Mouse (Mus musculus) kidney, embryonic 15.5 days (tissue): Measurements from ENCODE around the gene Eif4e3. TPM values are rescaled to one million over a fixed set of nuclear protein-coding genes. Genes with fewer than 3 reads are reported as not detected.
A peak's percentile ranks its signal among the peaks of the same experiment; 100 is the strongest.

ENCODE experiments used
- ATAC-seq: fragments of 200-750 bp; cut with Nextera tagmentation; replicated peaks from 2 replicates; pipeline ENCODE4 v1.8.0; 2017; ENCODE audit warnings: moderate TSS enrichment; ENCODE audit not compliant: low FRiP score
- H3K27ac ChIP-seq: fragments of 300-500 bp; sonication (generic); 2 replicates; pipeline ENCODE4 v1.5.1; 2015; ENCODE audit warnings: mild to moderate bottlenecking, inconsistent platforms
- H3K27me3 ChIP-seq: fragments of 300-500 bp; sonication (generic); 2 replicates; pipeline ENCODE4 v1.6.1; 2015; ENCODE audit warnings: inconsistent platforms
- H3K36me3 ChIP-seq: fragments of 300-500 bp; sonication (generic); 2 replicates; pipeline ENCODE4 v1.6.1; 2015; ENCODE audit warnings: inconsistent platforms
- H3K4me1 ChIP-seq: fragments of 300-500 bp; sonication (generic); 2 replicates; pipeline ENCODE4 v1.6.1; 2015; ENCODE audit warnings: inconsistent platforms
- H3K4me2 ChIP-seq: fragments of 300-500 bp; sonication (generic); 2 replicates; pipeline ENCODE4 v1.6.1; 2015; ENCODE audit warnings: moderate library complexity, mild to moderate bottlenecking, inconsistent platforms
- H3K4me3 ChIP-seq: fragments of 300-500 bp; sonication (generic); replicated peaks from 2 replicates; pipeline ENCODE4 v1.5.1; 2015; ENCODE audit warnings: mild to moderate bottlenecking, inconsistent platforms
- H3K9ac ChIP-seq: fragments of 300-500 bp; sonication (generic); 2 replicates; pipeline ENCODE4 v1.6.1; 2015; ENCODE audit warnings: mild to moderate bottlenecking, inconsistent platforms
- H3K9me3 ChIP-seq: fragments of 300-500 bp; sonication (generic); replicated peaks from 2 replicates; pipeline ENCODE4 v1.6.1; 2016; ENCODE audit warnings: inconsistent platforms
- WGBS: fragments of 180-500 bp; shearing (Covaris S2); methylation state at CpG from one replicate; pipeline ENCODE4 v1.1.7; 2015; ENCODE audit warnings: mixed read lengths; 5-methylcytosine and 5-hydroxymethylcytosine counted together
- polyA plus RNA-seq: library from polyadenylated mRNA; unstranded; fragments of >200 nt; fragmentation: Nextera tagmentation; extraction: Ambion mirVana; gene quantifications from 2 replicates; pipeline ENCODE4 v1.2.1, GENCODE M21; 2015

Eif4e3 gene
- polyA plus RNA-seq, 1 experiment from 2014 or later, result 17.6 TPM

DNA sequence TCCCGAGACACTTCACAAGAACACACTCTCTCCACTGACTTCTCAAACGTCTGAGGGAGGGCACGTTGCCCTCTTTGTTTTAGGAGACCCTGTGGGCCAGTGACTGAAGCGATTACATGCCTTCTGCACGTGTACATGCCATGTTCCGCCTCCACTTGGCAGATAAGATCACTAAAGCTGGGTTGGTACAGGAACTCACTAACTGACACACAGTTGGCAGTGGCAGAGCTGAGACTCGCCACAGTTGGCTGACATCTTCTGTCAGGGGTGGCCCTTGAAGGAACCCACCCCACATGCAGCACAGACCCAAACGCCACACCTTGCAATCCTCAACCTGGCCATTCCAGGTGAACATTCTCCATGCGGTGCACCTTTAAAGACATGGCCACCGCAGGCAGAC, 8.0 kb downstream of the Eif4e3 start:
- 85% methylated on average over 10 of the region's 10 CpGs for WGBS
- Histone ChIP-seq H3K36me3 (no peaks in the 10 kb centered on the region), H3K4me3 (no peak overlapping the region), H3K27ac (no peak overlapping the region), H3K9ac (no peak overlapping the region), H3K27me3 (no peaks in the 10 kb centered on the region), H3K9me3 (no peaks in the 10 kb centered on the region), H3K4me1 (0 out of 2 replicates have a peak, but pooled peaks cover 7% of the 10 kb centered on the region), H3K4me2 (no peak overlapping the region)
- no peak for ATAC-seq

DNA sequence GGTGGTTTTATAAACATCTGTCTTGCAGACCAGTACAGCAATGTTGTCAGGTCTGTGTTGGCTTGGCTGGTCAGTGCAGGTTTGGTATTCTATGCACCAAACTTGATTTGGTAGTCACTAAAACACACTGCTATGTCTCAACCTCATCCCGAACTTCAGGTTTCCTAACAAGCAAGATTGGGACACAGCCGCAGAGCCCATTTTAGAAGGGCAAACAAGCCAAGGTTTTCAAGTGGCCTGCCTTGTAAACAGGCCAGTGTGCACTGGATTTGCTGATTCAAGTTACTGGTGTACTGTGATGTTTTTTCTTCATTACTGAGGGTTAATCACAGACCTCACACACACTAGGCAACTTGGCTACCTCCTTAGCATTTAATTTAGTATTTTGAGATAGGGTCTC, 10.5 kb downstream of the Eif4e3 start:
- Histone ChIP-seq H3K9ac (no peak overlapping the region), H3K36me3 (no peaks in the 10 kb centered on the region), H3K4me3 (no peak overlapping the region), H3K9me3 (no peaks in the 10 kb centered on the region), H3K4me1 (0 out of 2 replicates have a peak, but pooled peaks cover 7% of the 10 kb centered on the region), H3K27ac (no peak overlapping the region), H3K27me3 (no peaks in the 10 kb centered on the region), H3K4me2 (no peak overlapping the region)
- WGBS, result 96% methylated on average over 2 of the region's 2 CpGs
- ATAC-seq, result no peak

DNA sequence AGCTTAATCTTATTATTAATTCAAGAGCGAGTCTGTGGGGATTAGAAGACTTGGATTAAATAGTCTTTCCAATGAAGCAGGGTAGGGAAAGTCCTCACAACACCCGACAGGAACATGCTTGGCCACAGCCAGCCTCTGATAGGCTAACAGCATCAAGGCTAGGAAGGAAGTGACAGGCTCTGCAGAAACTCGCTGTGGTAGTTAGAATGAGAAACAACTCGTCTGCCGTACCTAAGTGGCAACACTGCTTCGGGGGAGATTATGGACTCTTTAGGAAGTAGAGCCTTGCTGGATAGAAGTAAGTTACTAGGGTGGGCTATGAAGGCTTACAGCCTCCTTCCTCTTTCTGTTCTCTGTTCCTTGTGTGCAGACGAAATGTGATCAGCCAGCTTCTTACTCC, 11.1 kb downstream of the Eif4e3 start:
- no peaks in the 10 kb centered on the region for H3K9me3 ChIP-seq
- no peaks in the 10 kb centered on the region for H3K36me3 ChIP-seq
- H3K9ac ChIP-seq, result no peak overlapping the region
- ATAC-seq, result no peak
- no peak overlapping the region for H3K4me3 ChIP-seq
- H3K4me1 ChIP-seq, result 0 out of 2 replicates have a peak, but pooled peaks cover 3% of the 10 kb centered on the region
- no peak overlapping the region for H3K27ac ChIP-seq
- WGBS, result 54% methylated on average over 7 of the region's 7 CpGs
- no peaks in the 10 kb centered on the region for H3K27me3 ChIP-seq
- no peak overlapping the region for H3K4me2 ChIP-seq

DNA sequence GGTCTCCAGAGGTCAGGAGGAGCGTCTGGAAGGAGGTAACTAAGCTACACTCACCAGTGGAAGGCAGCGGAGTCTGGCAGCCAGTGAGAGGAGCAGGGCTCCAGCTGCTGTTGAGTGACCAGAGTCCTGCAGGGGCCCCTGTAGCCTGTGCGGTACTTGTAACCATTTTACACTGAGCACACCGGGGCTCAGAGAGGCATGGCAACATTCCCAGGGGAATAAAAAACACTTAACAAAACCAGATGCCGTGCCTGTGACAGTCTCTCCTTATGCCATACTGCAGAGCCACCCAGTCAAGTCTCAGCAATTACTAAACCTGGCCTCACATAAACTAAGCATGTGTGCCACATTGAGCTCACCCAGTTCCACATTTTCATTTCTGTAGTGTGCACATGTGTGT, 12.2 kb downstream of the Eif4e3 start:
- whole genome bisulfite sequencing, result 61% methylated on average over 5 of the region's 5 CpGs
- no peak overlapping the region for H3K4me3 ChIP-seq
- no peak for ATAC-seq

DNA sequence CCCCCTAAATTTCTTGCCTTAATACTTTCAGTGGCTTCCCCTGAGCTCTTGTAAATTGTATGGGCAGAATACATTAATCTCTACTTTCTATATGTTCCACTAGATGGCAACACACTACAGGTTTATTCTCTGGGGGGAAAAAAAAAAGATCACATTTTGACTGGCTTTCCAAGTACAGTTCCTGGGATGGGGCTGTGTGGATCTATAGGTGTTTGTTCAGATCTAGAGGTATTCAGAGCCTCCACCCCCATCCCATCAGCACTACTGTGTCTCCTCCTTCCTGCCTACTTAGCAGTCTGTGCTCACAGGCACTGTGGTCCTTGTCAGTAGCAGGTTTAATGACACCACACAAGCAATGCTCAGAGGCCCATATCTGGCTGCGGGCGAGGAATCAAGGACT, 14.2 kb downstream of the Eif4e3 start:
- H3K27ac ChIP-seq, result no peak overlapping the region
- no peak overlapping the region for H3K4me3 ChIP-seq
- no peak overlapping the region for H3K4me2 ChIP-seq
- peaks cover 3% of the 10 kb centered on the region; the same call in 1 of the 2 replicates for H3K36me3 ChIP-seq
- H3K27me3 ChIP-seq, result no peaks in the 10 kb centered on the region
- no peak overlapping the region for H3K9ac ChIP-seq
- no peaks in the 10 kb centered on the region for H3K4me1 ChIP-seq
- WGBS, result 85% methylated on average over 2 of the region's 2 CpGs
- ATAC-seq, result no peak
- H3K9me3 ChIP-seq, result no peaks in the 10 kb centered on the region

More for the DNA sequence above, 12.2 kb downstream of the Eif4e3 start:
- Histone ChIP-seq H3K27ac (no peak overlapping the region), H3K4me1 (no peaks in the 10 kb centered on the region), H3K27me3 (no peaks in the 10 kb centered on the region), H3K9me3 (no peaks in the 10 kb centered on the region), H3K9ac (no peak overlapping the region), H3K4me2 (no peak overlapping the region), H3K36me3 (no peaks in the 10 kb centered on the region)

DNA sequence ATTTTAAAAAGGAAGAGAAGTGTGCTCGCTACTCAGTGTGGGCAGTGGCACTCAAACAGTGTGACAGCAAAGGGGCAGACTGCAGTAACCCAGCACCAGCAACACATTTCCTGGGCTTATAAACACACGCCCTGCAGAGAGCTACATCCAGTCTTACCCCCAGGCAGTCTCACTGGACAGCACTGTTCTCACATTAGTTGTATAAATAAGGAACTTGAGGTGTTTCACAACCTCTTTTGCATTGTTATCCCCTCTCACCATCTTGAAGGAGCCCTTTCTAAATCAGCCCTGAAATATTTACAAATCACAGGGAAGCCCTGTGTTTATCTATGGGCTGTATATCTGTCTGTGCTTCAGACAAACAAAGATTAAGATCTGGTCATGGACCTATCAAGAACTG, 17.3 kb downstream of the Eif4e3 start:
- H3K9ac ChIP-seq, result no peak overlapping the region
- H3K9me3 ChIP-seq, result no peaks in the 10 kb centered on the region; the same call in 1 of the 2 replicates
- no peak overlapping the region for H3K4me2 ChIP-seq
- peaks cover 13% of the 10 kb centered on the region for H3K4me1 ChIP-seq
- ATAC-seq, result no peak
- H3K27ac ChIP-seq, result no peak overlapping the region
- peaks cover 9% of the 10 kb centered on the region; the same call in 1 of the 2 replicates for H3K36me3 ChIP-seq
- no peaks in the 10 kb centered on the region for H3K27me3 ChIP-seq
- H3K4me3 ChIP-seq, result no peak overlapping the region
- 64% methylated on average over 2 of the region's 2 CpGs for WGBS

DNA sequence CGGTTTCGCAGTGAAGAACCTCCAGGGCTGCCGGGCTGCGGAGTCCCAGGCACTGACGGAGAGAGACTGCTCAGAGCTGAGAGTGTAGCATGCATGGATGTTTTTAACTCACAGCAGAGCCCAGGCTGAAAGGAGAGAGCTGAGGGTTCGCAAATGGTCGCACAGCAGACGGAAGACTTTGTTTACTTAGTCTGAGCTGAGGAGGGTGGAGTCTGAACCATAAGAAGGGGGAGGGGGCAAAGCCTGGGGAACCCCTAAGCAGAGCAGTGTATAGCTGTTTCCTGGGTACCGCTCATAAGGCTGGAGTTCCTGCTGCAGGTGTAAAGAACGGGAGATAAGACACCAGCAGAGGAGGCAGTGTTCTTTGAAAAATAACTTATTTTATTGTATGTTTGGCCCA, 20.2 kb downstream of the Eif4e3 start:
- no peak overlapping the region for H3K4me2 ChIP-seq
- H3K9me3 ChIP-seq, result no peaks in the 10 kb centered on the region; the same call in 1 of the 2 replicates
- peaks cover 23% of the 10 kb centered on the region for H3K4me1 ChIP-seq
- H3K27ac ChIP-seq, result no peak overlapping the region
- no peak overlapping the region for H3K9ac ChIP-seq
- H3K27me3 ChIP-seq, result no peaks in the 10 kb centered on the region
- 42% methylated on average over 10 of the region's 10 CpGs for WGBS
- peaks cover 9% of the 10 kb centered on the region; the same call in 1 of the 2 replicates for H3K36me3 ChIP-seq
- ATAC-seq, result no peak
- no peak overlapping the region for H3K4me3 ChIP-seq

DNA sequence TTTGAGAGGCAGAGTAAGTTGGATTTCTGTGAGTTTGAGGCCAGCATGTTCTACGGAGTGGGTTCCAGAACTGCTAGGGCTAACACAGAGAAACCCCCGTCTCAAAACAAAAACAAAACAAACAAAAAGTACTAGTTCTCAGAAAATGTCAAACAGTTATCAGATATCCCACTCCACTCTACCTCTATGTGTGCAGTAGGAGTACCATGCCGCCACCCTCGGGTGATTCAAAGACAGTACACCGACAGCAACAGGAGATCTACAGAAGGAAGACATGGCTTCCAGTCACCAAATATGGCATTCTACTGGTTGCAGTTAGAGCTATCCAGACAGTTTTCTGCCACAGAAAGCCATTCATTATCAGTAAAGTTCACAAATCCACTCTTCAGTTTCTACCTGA, 21.7 kb downstream of the Eif4e3 start:
- Histone ChIP-seq H3K4me3 (no peak overlapping the region), H3K27ac (peak overlapping the region; percentile 64), H3K4me1 (peaks cover 23% of the 10 kb centered on the region), H3K27me3 (no peaks in the 10 kb centered on the region), H3K36me3 (peaks cover 11% of the 10 kb centered on the region; the same call in 1 of the 2 replicates), H3K4me2 (no peak overlapping the region), H3K9ac (no peak overlapping the region), H3K9me3 (no peaks in the 10 kb centered on the region; the same call in 1 of the 2 replicates)
- ATAC-seq, result no peak
- 79% methylated on average over 5 of the region's 5 CpGs for WGBS

DNA sequence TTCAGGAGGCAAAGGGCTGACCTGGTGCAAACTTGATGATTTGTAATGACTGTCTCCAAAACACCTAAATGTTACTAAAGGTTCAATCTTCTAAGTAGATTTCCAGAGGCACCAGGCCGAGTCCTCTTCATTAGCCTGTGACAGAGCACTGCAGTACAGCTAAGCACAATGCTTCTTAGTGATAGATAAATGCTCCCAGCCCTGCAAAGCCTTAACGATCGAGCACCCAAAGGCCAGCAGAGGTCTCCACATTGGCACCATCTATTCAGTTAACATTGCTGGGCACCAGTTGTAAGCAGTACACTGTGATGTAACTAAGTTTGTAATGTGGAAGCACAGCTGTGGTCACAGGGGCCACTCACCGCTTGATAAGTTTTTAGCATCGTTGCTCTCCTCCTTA, 22.2 kb downstream of the Eif4e3 start:
- Histone ChIP-seq H3K36me3 (peaks cover 16% of the 10 kb centered on the region), H3K27ac (peak overlapping the region; percentile 64), H3K4me2 (no peak overlapping the region), H3K4me3 (no peak overlapping the region), H3K9me3 (no peaks in the 10 kb centered on the region; the same call in 1 of the 2 replicates), H3K9ac (no peak overlapping the region), H3K4me1 (peaks cover 23% of the 10 kb centered on the region), H3K27me3 (no peaks in the 10 kb centered on the region)
- ATAC-seq, result no peak
- WGBS, result 77% methylated on average over 5 of the region's 5 CpGs

DNA sequence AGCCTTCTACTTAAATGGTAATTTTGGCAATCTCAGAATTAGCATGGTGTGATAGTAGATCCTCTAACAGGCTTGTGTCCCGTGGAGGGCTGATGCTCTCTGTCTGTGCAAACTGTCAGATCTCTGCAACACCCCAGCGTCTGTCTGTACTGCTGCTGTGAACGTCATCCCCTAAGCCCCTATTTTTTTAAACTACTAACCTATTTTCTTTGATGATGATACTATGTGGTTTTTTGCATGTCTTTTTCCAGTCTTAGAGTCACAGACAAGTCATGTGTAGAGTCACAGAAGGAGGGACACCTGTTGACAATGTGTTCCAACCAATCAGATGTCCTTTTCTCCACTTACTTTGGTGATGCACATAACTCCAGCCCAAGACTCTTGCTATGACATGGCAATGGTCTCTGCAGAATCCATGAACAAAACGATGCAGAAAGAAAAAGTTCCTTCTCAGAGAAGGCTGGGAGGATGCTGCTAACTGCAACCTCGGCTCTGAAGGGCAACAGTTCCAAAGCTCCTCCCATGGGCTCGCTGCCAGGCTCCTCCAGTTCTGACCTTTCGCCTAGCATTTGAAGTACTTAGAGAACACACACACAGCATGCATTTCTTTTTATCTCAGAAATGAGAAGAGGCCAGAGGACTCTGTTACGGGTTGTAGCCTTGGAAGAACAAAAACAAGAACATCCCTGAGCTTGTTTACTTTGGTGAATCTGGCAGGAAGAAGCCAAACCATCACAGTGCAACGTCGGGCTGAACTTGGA, 23.0 kb downstream of the Eif4e3 start:
- Histone ChIP-seq H3K9me3 (no peaks in the 10 kb centered on the region; the same call in 1 of the 2 replicates), H3K4me1 (peaks cover 23% of the 10 kb centered on the region), H3K4me3 (no peak overlapping the region), H3K36me3 (peaks cover 22% of the 10 kb centered on the region), H3K27ac (peak overlapping the region; percentile 64), H3K9ac (no peak overlapping the region), H3K4me2 (no peak overlapping the region), H3K27me3 (no peaks in the 10 kb centered on the region)
- 0 out of 2 replicates have a peak, but pooled peaks have one; percentile 29 for ATAC-seq
- WGBS, result 51% methylated on average over 10 of the region's 10 CpGs

DNA sequence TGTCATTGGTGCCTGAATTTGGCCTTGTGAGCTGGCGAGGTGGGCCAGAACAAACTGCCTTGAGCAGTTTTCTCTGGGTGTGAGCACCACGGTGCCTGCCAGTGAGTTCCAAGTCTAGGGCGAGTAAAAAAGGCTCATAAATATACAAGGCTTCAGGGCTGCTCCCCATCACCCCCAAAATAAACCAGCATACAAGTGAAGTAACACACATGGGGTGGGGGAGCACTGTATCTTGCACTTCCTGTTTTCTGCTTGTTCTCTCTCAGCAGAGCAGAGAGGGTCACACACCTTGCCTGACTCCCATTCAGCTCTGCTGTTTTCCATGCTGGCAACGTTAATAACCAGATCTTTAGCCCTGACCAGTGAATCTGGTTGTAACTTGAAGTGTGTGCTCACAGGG, 29.1 kb downstream of the Eif4e3 start:
- Histone ChIP-seq H3K27ac (no peak overlapping the region), H3K9me3 (no peaks in the 10 kb centered on the region), H3K4me1 (no peaks in the 10 kb centered on the region), H3K36me3 (peaks cover 20% of the 10 kb centered on the region), H3K4me2 (no peak overlapping the region), H3K9ac (no peak overlapping the region), H3K27me3 (no peaks in the 10 kb centered on the region), H3K4me3 (no peak overlapping the region)
- no peak for ATAC-seq
- 63% methylated on average over 4 of the region's 4 CpGs for WGBS

DNA sequence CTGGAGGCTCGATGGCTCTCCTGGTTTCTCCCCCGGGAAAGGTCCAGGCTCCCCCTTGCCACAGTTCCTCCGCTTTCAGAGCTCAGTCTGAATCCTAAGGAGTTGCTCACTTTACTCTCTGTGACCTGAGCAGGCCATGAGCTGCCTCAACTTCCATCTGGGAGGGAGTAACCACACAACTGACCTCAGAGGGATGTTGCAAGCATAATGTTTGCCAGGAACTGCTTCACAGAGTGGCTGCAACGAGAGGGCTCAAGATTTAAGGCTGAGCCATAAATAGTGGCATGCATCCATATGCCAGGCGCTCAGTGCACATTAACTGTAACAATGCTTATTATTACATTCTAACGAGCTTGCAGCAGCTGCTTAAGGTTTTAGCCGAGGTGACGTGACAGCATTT, 29.8 kb downstream of the Eif4e3 start:
- WGBS, result 53% methylated on average over 8 of the region's 8 CpGs
- H3K9ac ChIP-seq, result no peak overlapping the region
- no peaks in the 10 kb centered on the region for H3K9me3 ChIP-seq
- H3K27me3 ChIP-seq, result no peaks in the 10 kb centered on the region
- H3K4me3 ChIP-seq, result no peak overlapping the region
- no peak overlapping the region for H3K4me2 ChIP-seq
- no peak for ATAC-seq
- H3K4me1 ChIP-seq, result no peaks in the 10 kb centered on the region
- H3K36me3 ChIP-seq, result peaks cover 20% of the 10 kb centered on the region
- 0 out of 2 replicates have a peak overlapping the region, but pooled peaks have one; percentile 4 for H3K27ac ChIP-seq
